Mouse (Mus musculus) C2C12 (cell line): ENCODE measurements at regions not wholly inside any gene's neighbourhood (a gene's known extent, or its start where the extent isn't known, plus 50 kb on each side); places are given as distances from the start of the nearest gene placed in this dataset.

ENCODE experiments used
- CTCF ChIP-seq: IDR thresholded peaks from one replicate; pipeline ENCODE4 v1.5.1; 2011; ENCODE audit not compliant: control insufficient read depth, insufficient read depth, insufficient read length
- USF1 ChIP-seq: IDR thresholded peaks from one replicate; pipeline ENCODE4 v1.6.1; 2011; ENCODE audit warnings: low read depth, mild to moderate bottlenecking, control low read depth, moderate library complexity

DNA sequence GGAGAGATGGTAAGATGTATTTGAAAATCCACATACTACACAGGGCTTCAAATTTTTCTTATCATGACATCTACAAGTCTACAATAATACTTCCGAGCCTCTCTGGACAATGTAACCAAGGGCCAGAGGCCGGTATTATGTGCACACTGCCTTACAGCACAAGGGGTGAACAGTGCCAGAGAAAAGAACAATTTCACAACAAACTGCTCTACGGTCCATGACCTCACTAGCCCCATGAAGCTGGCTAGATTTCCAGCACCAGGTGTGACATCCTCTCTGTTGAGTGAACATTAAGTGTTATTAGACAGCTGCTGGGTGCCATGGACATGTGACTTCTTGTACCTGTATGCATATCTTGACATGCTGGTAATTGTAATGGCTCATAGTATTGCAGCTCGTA lies 188.2 kb downstream of the Lnpk start:
- TF ChIP-seq CTCF: no peak
- TF ChIP-seq USF1: no peak
